Mouse (Mus musculus): Measurements from ENCODE around the gene Dgkq. TPM values are rescaled to one million over a fixed set of nuclear protein-coding genes. Genes with fewer than 3 reads are reported as not detected.
"Not testable (repeated sequence)": the region's sequence is repeated elsewhere in the genome, so short reads cannot be mapped to it uniquely, and the experiment has no call there.

The Dgkq gene
- polyA plus RNA-seq, 1 experiment from 2014 or later, result 13.7 TPM

DNA sequence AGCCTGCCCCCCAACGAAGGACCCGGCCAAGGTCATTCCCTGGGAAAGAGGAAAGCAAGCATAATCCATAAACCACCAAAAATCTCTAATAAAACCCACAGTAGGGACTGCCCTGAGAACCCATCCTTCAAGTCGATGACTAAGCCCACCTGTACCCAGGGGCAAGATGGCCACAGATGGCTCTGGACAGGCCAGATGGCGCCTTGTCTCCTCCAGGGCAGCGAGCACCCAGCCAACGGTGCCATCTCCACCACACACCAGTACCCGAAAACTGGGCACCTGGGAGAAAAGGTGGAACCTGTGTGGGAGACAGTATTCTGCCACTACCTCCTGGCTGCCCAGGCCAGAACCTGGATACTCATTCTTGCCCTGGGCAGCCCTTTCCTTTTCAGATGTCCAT is 19.1 kb downstream of the Dgkq start:
- WGBS, result 87% methylated on average over 7 of the region's 7 CpGs
- no peaks in the 10 kb centered on the region for H3K27me3 ChIP-seq
- no peak overlapping the region for H3K4me3 ChIP-seq
- H3K9me3 ChIP-seq (replicated peaks), result no peaks in the 10 kb centered on the region
- H3K36me3 ChIP-seq (ENCODE audit: poor library complexity, severe bottlenecking), result peaks cover 95% of the 10 kb centered on the region
- H3K27ac ChIP-seq, result no peak overlapping the region
- no peak overlapping the region for H3K9ac ChIP-seq
- no peak overlapping the region for H3K4me2 ChIP-seq
- ATAC-seq, result no peak
- H3K4me1 ChIP-seq, result no peaks in the 10 kb centered on the region

DNA sequence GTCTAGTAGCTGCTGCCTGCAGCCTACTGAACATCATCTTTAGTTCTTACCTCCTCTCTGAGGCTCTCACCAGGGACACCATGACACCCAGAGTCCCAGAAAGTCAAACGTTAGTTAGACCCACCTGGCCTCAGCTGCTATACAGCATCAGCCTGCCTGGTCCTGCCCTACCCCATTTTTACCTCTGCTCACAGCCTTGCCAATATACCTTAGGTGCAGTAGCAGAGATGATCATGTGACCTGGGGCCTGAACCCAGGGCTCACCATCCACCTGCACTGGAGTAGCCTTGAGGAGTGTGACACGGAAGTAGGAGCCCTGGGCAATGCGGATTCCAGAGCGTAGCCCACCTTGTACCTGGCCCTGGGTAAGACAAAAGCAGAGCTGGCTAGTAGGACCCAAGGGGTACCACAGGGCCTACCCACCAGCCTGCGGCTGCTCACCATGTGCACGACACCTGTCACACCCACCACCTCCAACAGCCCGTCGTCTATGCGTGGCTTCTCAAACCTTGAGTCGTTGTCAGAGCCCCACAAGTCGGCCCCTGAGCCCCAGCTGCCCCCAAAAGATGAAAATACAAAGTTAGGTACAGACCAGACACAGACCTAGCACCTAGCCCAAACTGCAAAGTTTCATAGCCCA is 20.4 kb downstream of the Dgkq start:
- H3K4me1 ChIP-seq, result no peaks in the 10 kb centered on the region
- no peaks in the 10 kb centered on the region for H3K27me3 ChIP-seq
- H3K9ac ChIP-seq, result no peak overlapping the region
- no peak overlapping the region for H3K4me3 ChIP-seq
- 91% methylated on average over 11 of the region's 11 CpGs for WGBS
- peaks cover 94% of the 10 kb centered on the region for H3K36me3 ChIP-seq (ENCODE audit: poor library complexity, severe bottlenecking)
- no peak for ATAC-seq
- H3K27ac ChIP-seq, result no peak overlapping the region
- H3K9me3 ChIP-seq (replicated peaks), result no peaks in the 10 kb centered on the region
- no peak overlapping the region for H3K4me2 ChIP-seq

DNA sequence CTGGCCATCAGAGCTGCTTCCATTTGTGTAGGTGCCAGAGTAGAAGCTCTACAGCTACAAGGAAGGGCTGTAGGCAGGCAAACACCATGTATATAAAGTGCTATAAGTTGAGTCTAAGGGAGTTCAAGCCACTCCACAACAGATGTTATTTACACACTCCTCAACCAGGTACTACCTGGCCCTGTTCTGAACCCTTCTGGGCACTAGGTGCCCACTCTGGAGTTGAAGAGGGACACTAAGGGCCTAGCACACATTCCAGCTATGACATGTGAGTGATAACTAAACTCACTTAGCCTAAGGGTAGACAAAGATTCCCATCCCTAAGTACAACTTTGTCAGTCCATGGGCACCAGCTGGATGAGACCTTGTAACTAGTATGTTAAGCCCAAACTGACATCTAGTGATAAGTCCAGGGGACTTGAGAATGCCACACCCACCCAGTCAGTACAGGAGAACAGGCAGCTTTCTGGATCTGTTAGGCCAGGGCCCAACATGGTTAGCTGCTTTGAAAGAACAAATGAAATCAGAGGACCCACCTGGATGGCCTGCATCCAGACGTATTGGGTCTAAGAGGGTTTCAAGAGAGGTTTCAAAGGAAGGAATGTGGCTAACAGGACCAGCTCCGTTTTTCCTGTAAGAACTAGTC is 21.5 kb downstream of the Dgkq start:
- peaks cover 89% of the 10 kb centered on the region for H3K36me3 ChIP-seq (ENCODE audit: poor library complexity, severe bottlenecking)

DNA sequence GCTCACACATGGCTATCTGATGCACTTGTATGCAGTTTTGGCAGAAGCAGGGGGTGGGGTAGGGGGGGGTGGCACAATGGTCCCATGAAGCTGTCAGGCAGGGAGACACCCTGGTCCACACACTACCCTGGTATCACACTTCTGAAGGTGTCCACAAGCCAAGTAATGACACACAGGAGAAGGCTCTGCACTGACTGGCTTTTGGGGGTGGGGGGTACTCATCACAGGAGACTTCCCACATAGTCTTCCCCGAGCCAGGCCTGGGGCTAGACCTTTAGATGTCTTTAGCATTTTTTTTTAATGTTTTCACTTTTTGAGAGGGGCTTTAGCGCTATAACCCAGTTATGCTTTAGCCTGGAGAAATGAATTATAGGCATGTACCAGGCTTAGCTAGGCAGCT is 22.2 kb downstream of the Dgkq start:
- Histone ChIP-seq H3K36me3 (ENCODE audit: poor library complexity, severe bottlenecking) (peaks cover 89% of the 10 kb centered on the region), H3K4me3 (no peak overlapping the region), H3K4me1 (no peaks in the 10 kb centered on the region), H3K4me2 (no peak overlapping the region), H3K27ac (no peak overlapping the region), H3K9ac (no peak overlapping the region), H3K9me3 (replicated peaks) (no peaks in the 10 kb centered on the region), H3K27me3 (no peaks in the 10 kb centered on the region)
- WGBS, result 89% methylated on average over 2 of the region's 2 CpGs
- no peak for ATAC-seq

More for the DNA sequence above, 21.5 kb downstream of the Dgkq start:
- no peak for ATAC-seq
- no peak overlapping the region for H3K9ac ChIP-seq
- H3K4me3 ChIP-seq, result no peak overlapping the region
- no peak overlapping the region for H3K4me2 ChIP-seq
- no peaks in the 10 kb centered on the region for H3K27me3 ChIP-seq
- H3K4me1 ChIP-seq, result no peaks in the 10 kb centered on the region
- no peak overlapping the region for H3K27ac ChIP-seq
- H3K9me3 ChIP-seq (replicated peaks), result no peaks in the 10 kb centered on the region
- WGBS, result 86% methylated on average over 2 of the region's 2 CpGs

DNA sequence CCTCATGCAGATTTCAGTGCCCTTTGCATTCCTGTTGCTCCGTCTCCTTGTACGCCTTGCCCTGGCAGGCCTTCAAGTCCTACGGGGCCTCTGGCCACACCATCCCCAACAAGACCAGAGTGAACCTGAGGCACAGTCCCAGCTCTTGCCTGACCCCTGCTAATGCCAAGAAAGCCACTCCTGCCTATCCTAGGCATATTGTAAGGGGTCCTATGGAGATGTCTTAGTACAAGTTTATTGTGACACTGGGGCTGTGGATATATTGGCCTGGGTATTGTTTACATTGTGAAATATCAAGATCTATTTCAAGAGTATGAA is 23.2 kb downstream of the Dgkq start:
- Histone ChIP-seq H3K4me1 (no peaks in the 10 kb centered on the region), H3K27me3 (no peaks in the 10 kb centered on the region), H3K9ac (no peak overlapping the region), H3K4me3 (no peak overlapping the region), H3K27ac (no peak overlapping the region), H3K4me2 (no peak overlapping the region), H3K36me3 (ENCODE audit: poor library complexity, severe bottlenecking) (peaks cover 88% of the 10 kb centered on the region), H3K9me3 (replicated peaks) (no peaks in the 10 kb centered on the region)
- no peak for ATAC-seq
- WGBS, result 96% methylated on average over 3 of the region's 3 CpGs

DNA sequence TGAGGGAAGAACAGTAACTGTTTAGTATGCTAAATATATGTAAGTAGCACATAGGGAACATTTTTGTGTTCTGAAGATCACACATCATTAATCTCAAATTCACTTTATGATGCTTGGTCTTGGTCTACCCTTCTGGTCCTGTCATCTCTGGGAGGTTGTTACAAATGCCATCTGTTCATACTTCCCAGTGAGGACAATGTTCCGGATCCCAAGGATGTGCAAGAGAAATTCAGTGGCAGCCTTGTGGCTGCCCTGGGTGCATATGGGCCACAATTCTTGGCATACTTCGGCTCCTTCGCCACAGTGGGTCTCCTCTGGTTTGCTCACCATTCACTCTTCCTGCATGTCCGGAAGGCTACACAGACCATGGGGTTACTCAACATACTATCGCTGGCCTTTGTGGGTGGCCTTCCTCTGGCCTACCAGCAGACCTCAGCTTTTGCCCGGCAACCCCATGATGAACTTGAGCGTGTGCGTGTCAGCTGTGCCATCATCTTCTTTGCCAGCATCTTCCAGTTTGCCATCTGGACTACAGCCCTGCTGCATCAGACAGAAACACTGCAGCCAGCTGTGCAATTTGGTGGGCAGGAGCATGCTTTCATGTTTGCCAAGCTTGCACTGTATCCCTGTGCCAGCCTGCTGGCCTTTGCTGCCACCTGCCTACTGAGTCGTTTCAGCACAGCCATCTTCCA is 23.7 kb downstream of the Dgkq start:
- H3K27me3 ChIP-seq, result no peaks in the 10 kb centered on the region
- H3K9ac ChIP-seq, result no peak overlapping the region
- H3K4me3 ChIP-seq, result no peak overlapping the region
- H3K4me1 ChIP-seq, result no peaks in the 10 kb centered on the region
- WGBS, result 88% methylated on average over 9 of the region's 9 CpGs
- H3K9me3 ChIP-seq (replicated peaks), result no peaks in the 10 kb centered on the region
- no peak overlapping the region for H3K4me2 ChIP-seq
- H3K36me3 ChIP-seq (ENCODE audit: poor library complexity, severe bottlenecking), result peaks cover 83% of the 10 kb centered on the region
- ATAC-seq, result no peak
- no peak overlapping the region for H3K27ac ChIP-seq

DNA sequence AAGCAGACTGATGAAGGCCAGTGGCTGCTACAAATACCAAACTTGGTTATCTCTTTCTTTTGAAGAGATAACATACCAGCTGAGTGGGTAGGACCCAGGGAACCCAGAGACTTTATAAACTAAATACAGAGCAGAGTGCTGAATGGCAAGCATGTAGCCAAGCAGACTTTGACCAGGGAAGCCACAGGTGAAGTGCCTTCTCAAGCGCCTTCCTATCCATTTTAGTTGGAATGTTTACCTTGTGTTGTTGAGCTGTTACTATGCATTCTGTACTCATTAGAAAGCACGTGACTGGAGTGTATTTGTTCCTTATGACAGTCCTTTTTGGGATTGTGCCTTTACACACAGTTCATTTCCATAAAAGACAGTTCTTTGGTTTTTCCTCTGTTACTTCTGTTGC is 25.8 kb downstream of the Dgkq start:
- Histone ChIP-seq H3K4me1 (no peaks in the 10 kb centered on the region), H3K27ac (no peak overlapping the region), H3K4me2 (no peak overlapping the region), H3K9ac (no peak overlapping the region), H3K27me3 (no peaks in the 10 kb centered on the region), H3K4me3 (no peak overlapping the region), H3K36me3 (ENCODE audit: poor library complexity, severe bottlenecking) (peaks cover 70% of the 10 kb centered on the region), H3K9me3 (replicated peaks) (no peaks in the 10 kb centered on the region)
- 85% methylated on average over 2 of the region's 2 CpGs for WGBS
- no peak for ATAC-seq

DNA sequence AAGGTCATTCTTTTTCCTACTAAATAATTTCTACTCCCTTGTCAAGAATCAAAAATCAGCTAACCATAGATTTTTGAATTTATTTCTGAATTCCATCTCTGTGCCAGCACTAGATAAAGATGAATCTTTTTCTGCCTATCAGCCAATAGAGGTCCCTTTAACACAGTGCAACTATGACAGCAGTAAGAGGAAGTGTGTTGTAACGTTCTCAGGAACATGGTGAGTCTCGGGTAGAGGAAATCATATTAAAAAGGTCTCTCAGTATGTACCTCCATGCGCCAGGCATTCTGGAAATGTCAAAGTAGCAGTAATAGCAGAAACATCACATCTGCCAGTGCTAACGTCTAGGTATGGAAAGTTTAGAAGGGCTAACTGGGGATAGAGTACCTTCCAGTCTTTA is 33.3 kb downstream of the Dgkq start:
- Histone ChIP-seq H3K9me3 (replicated peaks) (no peaks in the 10 kb centered on the region), H3K4me2 (no peak overlapping the region), H3K27me3 (no peaks in the 10 kb centered on the region), H3K9ac (no peak overlapping the region), H3K27ac (no peak overlapping the region), H3K4me3 (no peak overlapping the region), H3K36me3 (ENCODE audit: poor library complexity, severe bottlenecking) (peaks cover 15% of the 10 kb centered on the region; the same call in 1 of the 2 replicates), H3K4me1 (no peaks in the 10 kb centered on the region)
- 87% methylated on average over 4 of the region's 4 CpGs for WGBS
- ATAC-seq, result no peak

DNA sequence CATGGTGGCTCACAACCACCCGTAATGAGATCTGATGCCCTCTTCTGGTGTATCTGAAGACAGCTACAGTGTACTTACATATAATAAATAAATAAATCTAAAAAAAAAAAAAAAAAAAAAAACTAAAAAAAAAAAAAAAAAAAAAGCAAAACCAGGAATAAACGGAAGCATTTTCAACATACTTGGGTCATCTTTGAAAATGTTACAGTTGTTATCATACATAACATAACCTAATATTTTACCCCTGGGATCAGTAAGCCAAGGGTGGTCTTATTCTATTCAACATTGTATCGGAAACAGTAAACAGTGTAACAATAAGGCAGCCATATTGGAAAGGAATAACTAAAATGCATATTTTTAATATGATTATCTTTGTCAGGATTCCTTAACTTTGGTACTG is 35.4 kb downstream of the Dgkq start:
- not testable (repeated sequence) for H3K36me3 ChIP-seq (ENCODE audit: poor library complexity, severe bottlenecking); H3K9me3 ChIP-seq (replicated peaks); H3K27ac ChIP-seq; H3K27me3 ChIP-seq; H3K4me3 ChIP-seq; H3K4me2 ChIP-seq; ATAC-seq; H3K9ac ChIP-seq; H3K4me1 ChIP-seq
- 77% methylated on average over 3 of the region's 3 CpGs for WGBS

DNA sequence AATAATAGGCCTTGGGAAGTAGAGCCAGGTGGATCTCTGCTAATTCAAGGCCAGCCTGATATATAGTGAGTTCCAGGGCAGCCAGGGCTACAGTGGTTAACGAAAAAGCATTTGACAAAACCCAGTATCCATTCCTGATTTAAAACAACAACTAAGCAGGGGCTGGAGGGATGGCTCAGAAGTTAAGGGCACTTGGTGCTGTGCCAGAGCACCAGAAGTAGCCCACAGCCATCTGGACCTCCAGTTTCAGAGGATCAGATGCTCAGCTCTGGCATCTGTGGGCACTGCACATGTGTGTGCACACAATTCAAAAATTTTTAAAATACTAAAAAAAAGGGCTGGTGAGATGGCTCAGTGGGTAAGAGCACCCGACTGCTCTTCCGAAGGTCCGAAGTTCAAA is 35.8 kb downstream of the Dgkq start:
- Histone ChIP-seq H3K36me3 (ENCODE audit: poor library complexity, severe bottlenecking) (peaks cover 8% of the 10 kb centered on the region; the same call in 1 of the 2 replicates), H3K4me3 (no peak overlapping the region), H3K27ac (no peak overlapping the region), H3K4me1 (peaks cover 13% of the 10 kb centered on the region), H3K4me2 (no peak overlapping the region), H3K9me3 (replicated peaks) (no peaks in the 10 kb centered on the region), H3K9ac (no peak overlapping the region), H3K27me3 (no peaks in the 10 kb centered on the region)
- ATAC-seq, result no peak
- 91% methylated on average over 4 of the region's 4 CpGs for WGBS

DNA sequence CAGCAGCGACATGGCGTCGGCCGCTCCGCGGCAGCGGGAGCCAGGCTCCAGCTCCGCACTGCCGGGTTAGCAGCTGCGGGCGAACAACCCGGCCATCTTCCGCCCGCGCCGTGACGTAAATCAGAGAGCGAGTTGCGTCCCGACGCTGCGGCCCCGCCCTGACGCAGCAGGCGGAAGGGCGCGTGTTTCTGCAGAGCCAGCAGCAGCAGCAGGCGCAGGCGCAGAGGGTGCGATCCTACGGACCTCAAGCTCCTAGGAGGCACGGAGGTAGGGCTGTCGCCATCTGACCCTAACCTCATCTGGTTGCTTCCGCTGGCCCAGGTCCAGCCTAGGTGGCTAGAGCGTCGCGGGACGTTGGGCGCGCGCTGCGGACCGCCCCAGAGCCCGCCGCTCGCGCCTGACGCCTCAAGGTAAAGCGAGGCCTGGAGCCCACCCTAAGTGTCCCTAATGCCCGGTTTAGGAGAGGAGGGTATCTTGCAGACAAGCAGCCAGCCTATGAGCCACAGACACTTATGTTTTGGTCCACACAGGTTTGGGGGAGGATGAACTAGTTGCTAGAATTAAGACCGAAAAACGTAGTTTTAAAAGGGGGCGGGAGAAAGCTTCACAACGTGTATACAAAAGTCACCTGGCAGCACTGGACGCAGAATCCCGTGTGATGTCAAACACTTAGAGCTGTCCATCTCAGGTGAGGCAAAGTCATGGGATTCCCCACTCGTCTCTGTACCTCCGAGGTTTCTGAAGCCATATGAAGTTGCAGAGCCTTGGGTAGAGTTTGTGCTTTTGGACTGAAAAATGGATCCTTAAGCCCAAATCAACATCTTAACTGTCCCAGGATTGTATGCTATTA is 39.6 kb downstream of the Dgkq start, which contains the start of the genes Gak and Tmem175:
TSS of gene Gak (minus strand) at position 122 of the 850 bp plus-strand sequence.
TSS of gene Tmem175 (plus strand) at position 137 of the 850 bp plus-strand sequence.
- Histone ChIP-seq H3K36me3 (ENCODE audit: poor library complexity, severe bottlenecking) (no peaks in the 10 kb centered on the region), H3K4me3 (peak within 1 kb of the TSS; percentile 84), H3K4me1 (peaks cover 25% of the 10 kb centered on the region), H3K9me3 (replicated peaks) (no peaks in the 10 kb centered on the region), H3K27me3 (no peaks in the 10 kb centered on the region), H3K27ac (peak within 1 kb of the TSS; percentile 78), H3K4me2 (peak within 1 kb of the TSS; percentile 80), H3K9ac (peak within 1 kb of the TSS; percentile 94)
- ATAC-seq, result peak; percentile 98
- under 1% methylated on average over 58 of the region's 58 CpGs for WGBS
